Mouse (Mus musculus) inflammation-experienced regulatory T-cells, adult 6 months (primary cell): ENCODE data around the gene Gm10134. TPM values are rescaled to one million over a fixed set of nuclear protein-coding genes. Genes with fewer than 3 reads are reported as not detected.

Source experiments
- polyA plus RNA-seq, 3 experiments: library from polyadenylated mRNA; unstranded; fragments of 100-300 nt; shearing (Covaris generic); gene quantifications; one replicate each; pipeline ENCODE4 v1.2.1; 2017

The Gm10134 gene
- polyA plus RNA-seq, 3 experiments from 2014 or later = not detected

Other genes with a start within 250 kb of the Gm10134 start
- gene Ppp1r26, start 59.3 kb upstream of the Gm10134 start, polyA plus RNA-seq = not detected
- under 1 TPM in 1 of 3 experiments, not detected in 2; 0.52 TPM for gene 1700007K13Rik, start 39.8 kb upstream of the Gm10134 start, polyA plus RNA-seq
- 10 to 100 TPM; 17.7 to 22.1 (median 19.3) TPM for gene Mrps2, start 38.0 kb upstream of the Gm10134 start, polyA plus RNA-seq
- gene Gbgt1, start 9.2 kb upstream of the Gm10134 start, polyA plus RNA-seq = not detected
- gene Ralgds, start 7.0 kb downstream of the Gm10134 start, polyA plus RNA-seq = 1 to 10 TPM; 5.7 to 7.5 (median 5.9) TPM
- not detected for gene Cel, start 57.3 kb downstream of the Gm10134 start, polyA plus RNA-seq
- 10 to 100 TPM; 11.3 to 17.4 (median 16.2) TPM for gene Gtf3c5, start 77.7 kb downstream of the Gm10134 start, polyA plus RNA-seq
- not detected for gene Gfi1b, start 115.9 kb downstream of the Gm10134 start, polyA plus RNA-seq
- gene Tsc1, start 135.1 kb downstream of the Gm10134 start, polyA plus RNA-seq = 10 to 100 TPM; 11.8 to 24.1 (median 20.5) TPM
- gene Spaca9, start 193.6 kb downstream of the Gm10134 start, polyA plus RNA-seq = 1 to 10 TPM in 1 of 3 experiments, not detected in 2; 1.1 TPM
- not detected for gene Ak8, start 194.1 kb downstream of the Gm10134 start, polyA plus RNA-seq